Mouse (Mus musculus) layer of hippocampus, adult 2 months (tissue): ENCODE data around the gene Pon3. TPM values are rescaled to one million over a fixed set of nuclear protein-coding genes. Genes with fewer than 3 reads are reported as not detected.
"Not testable (repeated sequence)": the region's sequence is repeated elsewhere in the genome, so short reads cannot be mapped to it uniquely, and the experiment has no call there.

Source experiments
- DNase-seq, 2 experiments: peaks; one replicate each; pipeline ENCODE4 v3.0.0; 2022; ENCODE audit warnings: low spot score in 2 of 2
- H3K27ac ChIP-seq: fragments of 200-600 bp; 2 replicates; pipeline ENCODE4 v1.8.1; 2022
- H3K4me3 ChIP-seq: fragments of 200-600 bp; 2 replicates; pipeline ENCODE4 v1.8.1; 2022; ENCODE audit warnings: mild to moderate bottlenecking
- CTCF ChIP-seq: fragments of 200-600 bp; conservative IDR thresholded peaks from 2 replicates; pipeline ENCODE4 v1.8.1; 2022; ENCODE audit warnings: antibody characterized with exemption, mild to moderate bottlenecking, moderate library complexity
- total RNA-seq, 2 experiments: library from RNA; stranded (reverse); gene quantifications; 2 replicates each; pipeline ENCODE4 v1.2.3; 2021

Gene Pon3
- total RNA-seq, 2 experiments from 2014 or later = 2.5 to 3.3 TPM

DNA sequence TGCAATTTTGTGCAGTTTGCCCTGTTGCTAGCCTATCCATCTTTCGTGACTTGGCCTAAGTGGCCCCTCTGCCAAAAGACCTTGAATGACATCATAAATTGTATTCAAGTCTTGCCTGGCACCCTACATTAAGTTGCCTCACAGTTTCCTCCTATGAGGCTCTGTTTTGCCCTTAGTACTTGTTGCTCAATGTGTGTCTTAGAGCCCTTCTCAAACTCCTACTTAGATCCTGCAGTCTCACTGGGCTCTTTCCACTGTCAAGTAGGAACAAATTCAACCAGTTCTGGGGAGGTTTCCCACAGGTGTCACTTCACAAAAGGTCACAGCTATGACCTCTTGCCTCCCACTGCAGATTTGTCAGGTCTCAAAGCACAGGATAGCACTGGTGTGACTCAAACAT is 22.3 kb downstream of the Pon3 start:
- Histone ChIP-seq H3K27ac (no peak overlapping the region), H3K4me3 (no peak overlapping the region)
- TF ChIP-seq CTCF = no peak
- DNase-seq = no peak

- DNase-seq = no peak
- no peak overlapping the region for H3K27ac ChIP-seq
- no peak for TF ChIP-seq CTCF
- no peak overlapping the region for H3K4me3 ChIP-seq
Measured at GRCm38 (mm10) chr6:5232022-5232421, 24.1 kb downstream of the Pon3 start.

- Histone ChIP-seq H3K4me3 (no peak overlapping the region), H3K27ac (no peak overlapping the region)
- no peak for TF ChIP-seq CTCF
- DNase-seq = no peak
Measured at GRCm38 (mm10) chr6:5230261-5230660, 25.8 kb downstream of the Pon3 start.

GRCm38 (mm10) chr6:5223551-5223950 is 32.5 kb downstream of the Pon3 start:
- not testable (repeated sequence) for H3K27ac ChIP-seq, H3K4me3 ChIP-seq, DNase-seq

GRCm38 (mm10) chr6:5222080-5222479 is 34.0 kb downstream of the Pon3 start:
- DNase-seq = no peak
- no peak overlapping the region for H3K27ac ChIP-seq
- no peak overlapping the region for H3K4me3 ChIP-seq
- TF ChIP-seq CTCF = no peak

GRCm38 (mm10) chr6:5218190-5218589 is 37.9 kb downstream of the Pon3 start:
- Histone ChIP-seq H3K27ac (no peak overlapping the region), H3K4me3 (no peak overlapping the region)
- DNase-seq = no peak
- TF ChIP-seq CTCF = no peak

GRCm38 (mm10) chr6:5207817-5208216 is 48.3 kb downstream of the Pon3 start:
- TF ChIP-seq CTCF = no peak

GRCm38 (mm10) chr6:5199916-5200315 is 56.2 kb downstream of the Pon3 start:
- no peak for DNase-seq

More at GRCm38 (mm10) chr6:5207817-5208216, 48.3 kb downstream of the Pon3 start:
- DNase-seq = no peak
- Histone ChIP-seq H3K4me3 (no peak overlapping the region), H3K27ac (no peak overlapping the region)

DNA sequence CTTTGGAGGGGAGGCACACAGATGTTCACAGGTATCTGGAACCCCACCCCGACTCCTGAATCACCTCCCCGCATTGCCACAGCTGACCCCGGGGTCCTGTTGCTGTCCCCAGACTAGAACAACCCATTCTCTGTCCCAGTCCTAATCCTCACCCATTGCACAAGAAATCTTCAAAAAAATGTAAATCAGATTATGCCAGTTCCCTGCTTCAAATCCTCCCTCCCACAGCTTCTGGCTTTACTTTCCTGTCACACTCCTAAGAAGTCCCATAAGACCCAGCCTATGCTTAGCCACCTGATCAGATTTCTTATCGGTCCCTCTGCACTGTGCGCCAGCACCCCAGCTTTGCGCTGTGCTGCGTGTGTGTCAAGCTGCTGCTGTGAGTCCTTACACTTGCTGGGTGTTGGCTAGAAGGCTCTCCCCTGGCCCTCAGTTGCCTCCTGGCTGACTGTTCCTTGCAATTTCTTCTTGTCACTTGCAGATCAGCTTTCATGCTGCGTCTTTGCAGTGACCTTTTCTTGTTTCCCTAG is 56.6 kb downstream of the Pon3 start:
- no peak for DNase-seq
- Histone ChIP-seq H3K4me3 (no peak overlapping the region), H3K27ac (no peak overlapping the region)
- TF ChIP-seq CTCF = no peak

More at GRCm38 (mm10) chr6:5199916-5200315, 56.2 kb downstream of the Pon3 start:
- no peak for TF ChIP-seq CTCF
- no peak overlapping the region for H3K27ac ChIP-seq
- no peak overlapping the region for H3K4me3 ChIP-seq

DNA sequence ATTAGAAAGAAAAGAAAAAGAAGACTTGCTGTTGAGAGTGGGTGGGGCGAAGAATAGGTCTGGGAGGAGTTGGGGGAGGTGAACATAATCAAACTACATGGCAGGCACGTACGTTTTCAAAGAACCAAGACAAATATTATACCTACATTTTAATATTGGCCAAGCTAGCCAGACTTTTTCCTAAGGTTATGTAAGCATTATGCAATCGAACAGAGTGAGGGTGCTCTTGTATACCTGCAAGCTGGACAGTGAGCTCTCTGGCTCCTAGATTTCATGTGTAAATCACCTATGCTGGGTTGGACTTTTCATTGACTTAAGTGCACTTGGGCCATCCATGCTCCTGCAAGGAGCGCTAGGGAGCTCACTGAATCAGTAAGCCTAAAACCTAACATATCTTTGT is 57.5 kb downstream of the Pon3 start:
- no peak for TF ChIP-seq CTCF
- Histone ChIP-seq H3K4me3 (no peak overlapping the region), H3K27ac (no peak overlapping the region)
- no peak for DNase-seq

DNA sequence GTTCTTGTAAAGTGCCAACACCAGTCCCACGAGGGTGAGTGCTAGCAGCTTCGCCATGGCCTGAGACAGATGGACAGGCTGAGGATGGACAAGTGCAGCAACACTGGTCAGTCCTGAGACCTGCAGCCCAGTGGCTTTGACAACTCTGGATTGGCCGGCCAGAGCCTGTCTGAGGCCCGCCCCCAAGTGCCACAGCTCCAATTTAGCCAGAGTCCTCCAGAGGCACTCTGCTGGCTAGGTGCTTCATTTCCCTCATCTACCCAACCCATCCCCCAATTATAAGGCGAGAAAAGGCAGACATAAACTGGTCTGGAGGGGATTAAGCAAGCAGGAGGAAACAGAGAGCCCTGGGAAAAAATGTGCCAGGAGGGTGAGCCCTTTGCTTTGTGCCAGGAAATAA is 62.4 kb downstream of the Pon3 start, which contains the start of gene Pon1:
TSS of gene Pon1 (minus strand) at position 254 of the 400 bp plus-strand sequence.
- TF ChIP-seq CTCF = no peak
- DNase-seq = no peak
- Histone ChIP-seq H3K27ac (no peak within 1 kb of the TSS), H3K4me3 (no peak within 1 kb of the TSS)

- Histone ChIP-seq H3K27ac (no peak overlapping the region), H3K4me3 (no peak overlapping the region)
- no peak for DNase-seq
- no peak for TF ChIP-seq CTCF
Measured at GRCm38 (mm10) chr6:5190761-5191160, 65.3 kb downstream of the Pon3 start.

DNA sequence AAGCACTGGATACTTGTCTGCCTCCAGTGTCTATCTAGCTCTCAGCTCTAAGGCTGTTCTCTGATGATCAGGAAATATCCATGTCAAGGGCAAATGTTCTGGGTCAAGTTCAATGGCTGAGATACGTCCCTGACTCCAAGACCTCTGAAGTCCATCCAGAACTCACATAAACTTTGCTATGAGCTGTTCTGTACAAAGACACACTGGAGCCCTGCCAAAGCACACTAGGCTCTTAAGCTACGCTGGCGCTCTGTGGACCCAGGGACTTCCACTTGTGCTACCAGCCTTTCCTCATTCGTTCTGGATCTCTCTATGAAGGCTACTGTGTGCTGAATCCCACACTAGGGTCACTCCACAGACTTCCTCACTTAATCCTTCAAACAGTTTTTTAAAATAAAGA is 66.6 kb downstream of the Pon3 start:
- Histone ChIP-seq H3K4me3 (no peak overlapping the region), H3K27ac (no peak overlapping the region)
- no peak for DNase-seq
- no peak for TF ChIP-seq CTCF

GRCm38 (mm10) chr6:5188938-5189337 is 67.1 kb downstream of the Pon3 start:
- no peak for TF ChIP-seq CTCF
- H3K27ac ChIP-seq = no peak overlapping the region

DNA sequence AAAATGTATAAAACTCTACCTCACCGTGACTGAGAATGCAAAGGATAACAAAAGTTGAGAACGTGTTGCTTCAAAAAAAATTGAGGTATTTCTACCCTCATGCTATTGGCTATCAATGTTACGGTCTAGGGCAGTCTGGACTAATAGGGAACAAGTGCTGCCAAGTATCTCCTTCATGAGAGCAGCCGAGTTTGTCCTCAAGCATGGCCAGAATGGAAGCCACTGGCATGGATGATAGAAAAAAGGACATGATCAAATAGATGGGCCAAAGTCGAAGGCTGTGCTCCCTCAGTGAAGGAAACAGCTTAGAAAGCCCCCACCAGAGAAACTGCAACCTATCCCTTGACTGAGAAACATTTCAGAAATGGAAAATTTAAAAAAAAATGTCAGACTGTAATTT is 68.0 kb downstream of the Pon3 start:
- Histone ChIP-seq H3K4me3 (no peak overlapping the region), H3K27ac (no peak overlapping the region)
- DNase-seq = no peak
- no peak for TF ChIP-seq CTCF

More at GRCm38 (mm10) chr6:5188938-5189337, 67.1 kb downstream of the Pon3 start:
- no peak for DNase-seq
- no peak overlapping the region for H3K4me3 ChIP-seq
